Mouse (Mus musculus): ENCODE measurements at regions not wholly inside any gene's neighbourhood (a gene's known extent, or its start where the extent isn't known, plus 50 kb on each side); places are given as distances from the start of the nearest gene placed in this dataset.

GRCm38 (mm10) chr3:144356948-144357295, 151.9 kb upstream of the Lmo4 start:
- no peak overlapping the region for H3K4me2 ChIP-seq
- H3K36me3 ChIP-seq = no peaks in the 10 kb centered on the region
- no peak overlapping the region for H3K27ac ChIP-seq
- no peak for ATAC-seq (ENCODE audit: low FRiP score)
- 65% methylated on average over 11 of the region's 11 CpGs for WGBS
- no peaks in the 10 kb centered on the region for H3K9me3 ChIP-seq
- H3K4me1 ChIP-seq (replicated peaks) = peaks cover 20% of the 10 kb centered on the region
- no peak overlapping the region for H3K9ac ChIP-seq
- no peaks in the 10 kb centered on the region for H3K27me3 ChIP-seq
- H3K4me3 ChIP-seq = no peak overlapping the region

- 71% methylated on average over 17 of the region's 17 CpGs for WGBS
- Histone ChIP-seq H3K36me3 (no peaks in the 10 kb centered on the region), H3K4me1 (replicated peaks) (peaks cover 20% of the 10 kb centered on the region), H3K9ac (no peak overlapping the region), H3K9me3 (no peaks in the 10 kb centered on the region), H3K27me3 (no peaks in the 10 kb centered on the region), H3K4me3 (no peak overlapping the region), H3K4me2 (no peak overlapping the region), H3K27ac (no peak overlapping the region)
- ATAC-seq (ENCODE audit: low FRiP score) = no peak
Measured at GRCm38 (mm10) chr3:144356103-144356947, 151.3 kb upstream of the Lmo4 start.

DNA sequence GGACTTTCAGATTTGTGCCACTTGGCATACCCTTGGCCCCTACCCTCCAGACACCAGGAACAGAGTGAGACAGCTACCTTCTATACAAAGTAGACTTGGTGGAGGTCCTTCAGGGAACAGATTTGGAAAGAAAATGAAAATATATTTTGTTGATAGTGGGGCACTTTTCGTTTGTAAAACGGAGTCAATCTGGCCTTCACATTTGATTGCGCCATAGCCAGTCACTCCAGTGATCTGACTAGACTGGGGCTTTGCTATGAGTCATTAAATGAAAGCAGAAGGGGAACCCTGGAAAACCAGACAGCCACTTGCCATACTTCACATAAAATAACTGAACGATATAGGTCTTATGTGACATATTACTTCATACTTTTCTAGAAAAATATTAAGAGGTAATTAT, 147.5 kb upstream of the Lmo4 start:
- Histone ChIP-seq H3K27me3 (no peaks in the 10 kb centered on the region), H3K4me3 (no peak overlapping the region), H3K4me2 (no peak overlapping the region), H3K36me3 (no peaks in the 10 kb centered on the region), H3K9ac (no peak overlapping the region), H3K9me3 (no peaks in the 10 kb centered on the region), H3K4me1 (replicated peaks) (peaks cover 13% of the 10 kb centered on the region), H3K27ac (no peak overlapping the region)
- 97% methylated on average over 4 of the region's 4 CpGs for WGBS
- no peak for ATAC-seq (ENCODE audit: low FRiP score)

DNA sequence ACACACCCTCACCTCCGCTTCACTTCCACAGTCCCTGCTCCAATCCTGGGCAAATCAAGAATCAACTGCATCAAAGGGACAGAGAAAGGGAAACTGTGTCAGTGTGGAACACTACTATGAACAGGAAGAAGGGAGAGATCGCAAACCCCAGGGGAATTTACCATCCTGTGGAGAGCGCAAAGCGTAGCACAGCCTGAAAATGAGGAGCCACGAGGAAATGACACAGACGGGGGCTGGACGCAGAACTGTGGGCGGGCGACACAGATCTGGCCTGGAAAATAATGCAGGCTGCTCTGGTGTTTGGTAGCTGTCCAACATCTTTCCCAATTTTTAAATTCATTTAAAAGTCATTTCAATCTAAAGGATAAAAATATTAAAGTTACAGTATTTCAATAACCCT, 143.4 kb upstream of the Lmo4 start:
- no peaks in the 10 kb centered on the region for H3K9me3 ChIP-seq
- no peaks in the 10 kb centered on the region for H3K4me1 ChIP-seq (replicated peaks)
- H3K36me3 ChIP-seq = no peaks in the 10 kb centered on the region
- no peak overlapping the region for H3K9ac ChIP-seq
- 75% methylated on average over 9 of the region's 9 CpGs for WGBS
- no peak overlapping the region for H3K27ac ChIP-seq
- no peak overlapping the region for H3K4me2 ChIP-seq
- no peaks in the 10 kb centered on the region for H3K27me3 ChIP-seq
- ATAC-seq (ENCODE audit: low FRiP score) = no peak
- no peak overlapping the region for H3K4me3 ChIP-seq

- ATAC-seq (ENCODE audit: low FRiP score) = no peak
- Histone ChIP-seq H3K9ac (no peak overlapping the region), H3K36me3 (no peaks in the 10 kb centered on the region), H3K27me3 (no peaks in the 10 kb centered on the region), H3K4me1 (replicated peaks) (peaks cover 8% of the 10 kb centered on the region), H3K4me3 (no peak overlapping the region), H3K4me2 (no peak overlapping the region), H3K27ac (no peak overlapping the region), H3K9me3 (no peaks in the 10 kb centered on the region)
- WGBS = 42% methylated on average over 3 of the region's 3 CpGs
Measured at GRCm38 (mm10) chr3:144335237-144335636, 130.2 kb upstream of the Lmo4 start.

DNA sequence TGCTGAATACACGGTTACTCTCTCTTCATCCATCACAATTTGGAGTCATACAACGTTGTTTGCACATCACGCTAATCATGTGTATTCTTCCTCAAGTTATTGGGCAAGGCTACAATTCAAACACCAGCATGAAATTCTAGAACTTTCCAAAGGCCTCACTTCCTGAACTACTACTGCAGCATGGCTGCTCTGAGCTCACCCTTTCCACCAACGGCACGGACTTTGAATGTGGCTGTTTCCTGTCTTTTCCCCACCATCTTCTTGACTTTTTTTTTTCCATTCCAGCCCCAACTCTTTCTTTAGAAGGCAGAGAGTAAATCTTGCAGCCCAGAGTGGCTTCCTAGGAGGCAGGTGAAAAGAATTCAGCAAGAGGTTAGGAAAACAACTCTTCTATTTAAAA, 129.2 kb upstream of the Lmo4 start:
- no peak overlapping the region for H3K4me3 ChIP-seq
- no peak overlapping the region for H3K27ac ChIP-seq
- no peak overlapping the region for H3K9ac ChIP-seq
- H3K27me3 ChIP-seq = no peaks in the 10 kb centered on the region
- no peak overlapping the region for H3K4me2 ChIP-seq
- H3K36me3 ChIP-seq = no peaks in the 10 kb centered on the region
- no peak for ATAC-seq (ENCODE audit: low FRiP score)
- H3K9me3 ChIP-seq = no peaks in the 10 kb centered on the region
- WGBS = 89% methylated on average over 5 of the region's 5 CpGs
- H3K4me1 ChIP-seq (replicated peaks) = peaks cover 8% of the 10 kb centered on the region

DNA sequence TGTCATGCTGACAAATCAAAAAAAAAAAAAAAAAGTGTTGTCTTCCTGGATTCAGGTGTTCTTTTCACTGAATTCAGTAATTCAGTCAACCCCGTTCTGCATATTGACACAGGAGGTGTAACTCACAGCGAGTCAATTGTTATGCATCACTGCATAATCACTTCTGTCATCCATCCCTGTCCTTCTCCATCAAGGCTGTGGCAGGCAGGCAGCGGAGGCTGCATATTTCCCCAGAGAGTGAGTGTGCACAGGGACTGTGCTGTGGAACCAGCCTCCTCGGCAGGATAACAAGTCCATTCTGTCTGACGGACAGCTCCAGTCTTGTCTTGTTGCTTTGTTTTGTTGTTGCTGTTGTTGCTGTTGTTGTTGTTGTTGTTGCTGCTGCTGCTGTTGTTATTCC, 127.3 kb upstream of the Lmo4 start:
- H3K27me3 ChIP-seq = no peaks in the 10 kb centered on the region
- WGBS = 6% methylated on average over 5 of the region's 5 CpGs
- peak; percentile 66 for ATAC-seq (ENCODE audit: low FRiP score)

DNA sequence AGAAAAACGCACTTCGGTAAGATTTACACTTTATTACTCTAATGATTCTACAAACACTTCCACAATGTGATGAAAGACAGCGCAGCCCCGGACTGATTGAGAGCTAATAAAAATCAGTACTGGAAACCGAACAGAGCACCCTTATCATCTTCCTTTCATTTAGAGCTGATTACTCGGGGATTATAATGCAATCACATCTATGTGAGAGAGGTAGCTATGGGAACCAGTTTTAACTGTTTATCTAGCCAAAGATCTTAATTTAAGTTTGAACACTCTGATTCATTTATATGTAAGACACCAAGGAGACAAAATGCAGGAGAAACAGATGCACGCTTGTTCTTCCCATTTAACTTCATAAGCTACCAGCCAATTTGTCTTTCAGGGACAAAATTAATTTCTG, 124.1 kb upstream of the Lmo4 start:
- Histone ChIP-seq H3K4me1 (replicated peaks) (peaks cover 8% of the 10 kb centered on the region), H3K27me3 (no peaks in the 10 kb centered on the region), H3K9ac (no peak overlapping the region), H3K9me3 (no peaks in the 10 kb centered on the region), H3K27ac (no peak overlapping the region), H3K4me3 (no peak overlapping the region), H3K4me2 (no peak overlapping the region), H3K36me3 (no peaks in the 10 kb centered on the region)
- 73% methylated on average over 7 of the region's 7 CpGs for WGBS
- no peak for ATAC-seq (ENCODE audit: low FRiP score)

More for the DNA sequence above, 127.3 kb upstream of the Lmo4 start:
- Histone ChIP-seq H3K4me2 (peak overlapping the region; percentile 2; the same call in 1 of the 2 replicates), H3K36me3 (no peaks in the 10 kb centered on the region), H3K9me3 (no peaks in the 10 kb centered on the region), H3K27ac (0 out of 2 replicates have a peak overlapping the region, but pooled peaks have one; percentile 31), H3K4me3 (no peak overlapping the region), H3K4me1 (replicated peaks) (peaks cover 8% of the 10 kb centered on the region), H3K9ac (no peak overlapping the region)

DNA sequence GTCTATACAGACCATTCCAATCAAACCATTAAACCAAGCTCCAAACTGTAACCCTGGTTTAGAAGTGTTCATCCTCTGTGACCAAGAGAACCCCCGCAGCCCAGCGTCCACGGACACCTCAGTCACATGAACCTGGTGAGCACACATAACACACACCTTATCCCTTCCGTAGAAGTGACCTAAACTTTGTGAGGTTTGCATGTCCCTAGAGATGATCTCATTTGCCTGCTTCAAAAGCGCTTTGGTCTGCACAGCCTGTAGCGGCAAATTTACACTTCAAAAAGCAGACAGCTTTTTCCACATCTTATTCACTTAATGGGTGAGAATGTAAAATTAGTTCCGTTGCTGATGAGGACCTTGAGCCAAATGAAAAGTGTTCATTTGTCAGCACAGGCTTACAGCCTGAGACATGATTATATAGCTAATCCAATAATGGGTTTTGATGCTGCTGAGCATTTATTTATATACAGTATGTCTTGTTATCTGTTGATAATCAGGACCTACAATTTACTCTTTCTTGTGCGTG, 122.3 kb upstream of the Lmo4 start:
- H3K4me2 ChIP-seq = no peak overlapping the region
- no peak for ATAC-seq (ENCODE audit: low FRiP score)
- H3K27ac ChIP-seq = no peak overlapping the region
- no peak overlapping the region for H3K4me3 ChIP-seq
- H3K9me3 ChIP-seq = no peaks in the 10 kb centered on the region
- H3K4me1 ChIP-seq (replicated peaks) = peaks cover 2% of the 10 kb centered on the region
- H3K27me3 ChIP-seq = no peaks in the 10 kb centered on the region
- H3K9ac ChIP-seq = no peak overlapping the region
- WGBS = 90% methylated on average over 8 of the region's 8 CpGs
- no peaks in the 10 kb centered on the region for H3K36me3 ChIP-seq

- WGBS = 92% methylated on average over 2 of the region's 2 CpGs
- no peak overlapping the region for H3K4me2 ChIP-seq
- no peaks in the 10 kb centered on the region for H3K36me3 ChIP-seq
- H3K9ac ChIP-seq = no peak overlapping the region
- no peak overlapping the region for H3K4me3 ChIP-seq
- no peak for ATAC-seq (ENCODE audit: low FRiP score)
- H3K4me1 ChIP-seq (replicated peaks) = peaks cover 2% of the 10 kb centered on the region; the same call in 1 of the 2 replicates
- no peaks in the 10 kb centered on the region for H3K9me3 ChIP-seq
- no peak overlapping the region for H3K27ac ChIP-seq
- H3K27me3 ChIP-seq = no peaks in the 10 kb centered on the region
Measured at GRCm38 (mm10) chr3:144324974-144325373, 120.0 kb upstream of the Lmo4 start.

DNA sequence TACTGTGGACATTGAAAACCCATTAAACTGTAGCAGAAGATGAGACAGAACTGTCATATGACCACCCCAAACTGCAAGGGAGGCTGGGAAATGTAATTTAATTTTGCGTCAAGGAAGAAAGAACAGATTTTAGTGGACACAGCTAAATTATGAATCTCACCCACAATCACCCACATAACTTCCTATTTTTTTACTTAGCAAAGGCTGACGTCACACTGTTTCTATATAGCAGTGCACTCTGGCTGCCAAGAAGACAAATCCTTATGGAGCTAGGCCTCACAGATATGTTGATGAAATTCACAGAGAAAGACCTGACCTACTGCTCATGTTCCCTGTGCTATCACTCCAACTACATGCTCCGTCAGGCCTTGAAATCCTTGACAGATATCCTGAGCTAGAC, 118.5 kb upstream of the Lmo4 start:
- Histone ChIP-seq H3K27ac (no peak overlapping the region), H3K4me2 (no peak overlapping the region), H3K4me1 (replicated peaks) (peaks cover 17% of the 10 kb centered on the region), H3K36me3 (no peaks in the 10 kb centered on the region), H3K27me3 (no peaks in the 10 kb centered on the region), H3K9ac (no peak overlapping the region), H3K4me3 (no peak overlapping the region), H3K9me3 (no peaks in the 10 kb centered on the region)
- 94% methylated on average over 3 of the region's 3 CpGs for WGBS
- no peak for ATAC-seq (ENCODE audit: low FRiP score)

DNA sequence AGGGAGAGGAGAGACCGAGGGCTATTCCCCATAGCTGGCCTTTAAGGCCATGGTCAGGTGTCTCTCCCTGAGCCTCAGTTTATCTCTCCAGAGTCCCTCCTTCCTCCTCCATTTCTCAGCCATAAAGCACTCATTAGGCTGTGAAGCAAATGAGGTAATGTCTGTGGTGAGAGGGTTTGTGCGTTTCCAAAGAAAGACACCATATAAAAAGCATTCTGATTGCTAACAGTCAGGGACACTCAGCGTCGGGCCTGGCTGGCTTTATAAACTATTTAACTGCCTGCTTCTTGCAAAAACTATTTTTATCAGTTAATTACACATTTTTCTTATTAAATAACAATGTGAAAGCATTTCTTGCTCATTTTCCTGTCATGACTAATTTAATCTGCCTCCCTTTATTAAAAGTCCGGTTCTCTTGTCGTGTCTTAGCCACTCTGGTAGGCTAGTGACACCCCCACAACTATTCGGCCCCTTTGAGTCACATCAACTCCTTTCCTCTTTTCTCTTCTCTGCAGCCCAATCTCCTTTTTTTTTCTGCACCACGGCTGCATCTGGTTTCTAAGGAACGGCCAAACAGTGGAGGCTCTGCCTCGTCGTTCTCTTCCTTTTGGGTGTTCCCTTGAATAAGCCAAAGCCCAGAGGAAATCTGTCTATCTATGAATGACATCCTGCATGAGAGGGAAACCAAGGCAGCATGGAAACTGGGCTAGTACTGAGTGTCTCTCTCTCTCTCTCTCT, 114.6 kb upstream of the Lmo4 start:
- Histone ChIP-seq H3K4me2 (peak overlapping the region; percentile 33; the same call in 1 of the 2 replicates), H3K4me3 (no peak overlapping the region), H3K27ac (peak overlapping the region; percentile 80), H3K27me3 (no peaks in the 10 kb centered on the region), H3K36me3 (no peaks in the 10 kb centered on the region), H3K4me1 (replicated peaks) (peaks cover 21% of the 10 kb centered on the region), H3K9ac (peak overlapping the region; percentile 55; the same call in 1 of the 2 replicates), H3K9me3 (no peaks in the 10 kb centered on the region)
- 0 out of 2 replicates have a peak, but pooled peaks have one; percentile 21 for ATAC-seq (ENCODE audit: low FRiP score)
- 62% methylated on average over 11 of the region's 11 CpGs for WGBS
